Mouse (Mus musculus) thymus, adult 2 months (tissue): ENCODE results near the gene Rgcc. TPM values are rescaled to one million over a fixed set of nuclear protein-coding genes. Genes with fewer than 3 reads are reported as not detected.

Experiments used
- DNase-seq: peaks from one replicate; pipeline ENCODE4 v3.0.0; 2021
- H3K27ac ChIP-seq: fragments of 200-500 bp; 2 replicates; pipeline ENCODE4 v1.5.1; 2012; ENCODE audit warnings: low read length, control low read depth; ENCODE audit not compliant: control insufficient read depth, insufficient read depth
- H3K27me3 ChIP-seq: fragments of 200-500 bp; 2 replicates; pipeline ENCODE4 v1.6.1; 2012; ENCODE audit warnings: mild to moderate bottlenecking, low read length, moderate library complexity, mixed read lengths; ENCODE audit not compliant: control insufficient read depth, insufficient read depth
- H3K36me3 ChIP-seq: fragments of 200-500 bp; 2 replicates; pipeline ENCODE4 v1.6.1; 2012; ENCODE audit warnings: mild to moderate bottlenecking, low read length, moderate library complexity; ENCODE audit not compliant: control insufficient read depth, insufficient read depth
- H3K4me1 ChIP-seq: fragments of 200-500 bp; replicated peaks from 2 replicates; pipeline ENCODE4 v1.6.1; 2012; ENCODE audit warnings: low read length; ENCODE audit not compliant: control insufficient read depth, insufficient read depth
- H3K4me3 ChIP-seq: fragments of 200-500 bp; 2 replicates; pipeline ENCODE4 v1.5.1; 2012; ENCODE audit warnings: mild to moderate bottlenecking, low read length, control low read depth, moderate library complexity; ENCODE audit not compliant: control insufficient read depth, insufficient read depth
- CTCF ChIP-seq: fragments of 200-500 bp; IDR thresholded peaks from 2 replicates; pipeline ENCODE4 v1.5.1; 2012; ENCODE audit warnings: mild to moderate bottlenecking, control low read depth, low read length, moderate library complexity, borderline replicate concordance; ENCODE audit not compliant: control insufficient read depth, poor library complexity, insufficient read depth; ENCODE audit errors: extremely low read depth
- POLR2A ChIP-seq: fragments of 200-500 bp; IDR thresholded peaks from 2 replicates; pipeline ENCODE4 v1.6.1; 2012; ENCODE audit warnings: mild to moderate bottlenecking, low read length, control low read depth, moderate library complexity; ENCODE audit not compliant: control insufficient read depth, poor library complexity, insufficient read depth; ENCODE audit errors: extremely low read depth
- WGBS: fragments of 180-500 bp; shearing (Covaris S2); methylation state at CpG from one replicate; pipeline ENCODE4 v1.1.7; 2018; 5-methylcytosine and 5-hydroxymethylcytosine counted together
- polyA plus RNA-seq: library from polyadenylated mRNA; depleted of rRNA; stranded (reverse); fragments of >200 nt; gene quantifications from 2 replicates; pipeline ENCODE4 v1.2.3, GENCODE M21; 2012

The Rgcc gene
- polyA plus RNA-seq, 1 experiment = 880 TPM

DNA sequence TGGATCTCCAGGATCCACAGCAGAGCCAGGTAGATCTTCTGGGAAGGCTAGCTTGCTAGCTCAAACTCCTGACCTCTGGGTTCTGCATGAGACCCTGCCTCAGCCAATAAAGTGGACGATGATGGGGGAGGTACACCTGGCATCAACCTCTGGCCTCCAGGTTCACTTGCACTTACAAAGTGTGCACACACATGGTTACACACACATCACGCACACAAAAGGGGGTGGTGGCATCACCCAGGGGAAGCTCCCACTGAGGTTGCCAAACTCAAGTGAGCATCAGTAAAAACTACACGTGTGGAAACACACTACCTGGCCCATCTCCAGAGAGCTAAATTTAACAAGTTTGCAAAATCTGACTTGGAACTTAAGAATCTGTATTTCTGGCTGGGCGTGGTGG, 11.3 kb upstream of the Rgcc start:
- Histone ChIP-seq H3K27me3 (no peaks in the 10 kb centered on the region), H3K4me3 (no peak overlapping the region), H3K4me1 (peaks cover 52% of the 10 kb centered on the region), H3K27ac (peak overlapping the region; percentile 24; the same call in 1 of the 2 replicates), H3K36me3 (no peaks in the 10 kb centered on the region)
- no peak for DNase-seq
- 70% methylated on average over 4 of the region's 4 CpGs for WGBS
- TF ChIP-seq CTCF (no peak), POLR2A (no peak)

DNA sequence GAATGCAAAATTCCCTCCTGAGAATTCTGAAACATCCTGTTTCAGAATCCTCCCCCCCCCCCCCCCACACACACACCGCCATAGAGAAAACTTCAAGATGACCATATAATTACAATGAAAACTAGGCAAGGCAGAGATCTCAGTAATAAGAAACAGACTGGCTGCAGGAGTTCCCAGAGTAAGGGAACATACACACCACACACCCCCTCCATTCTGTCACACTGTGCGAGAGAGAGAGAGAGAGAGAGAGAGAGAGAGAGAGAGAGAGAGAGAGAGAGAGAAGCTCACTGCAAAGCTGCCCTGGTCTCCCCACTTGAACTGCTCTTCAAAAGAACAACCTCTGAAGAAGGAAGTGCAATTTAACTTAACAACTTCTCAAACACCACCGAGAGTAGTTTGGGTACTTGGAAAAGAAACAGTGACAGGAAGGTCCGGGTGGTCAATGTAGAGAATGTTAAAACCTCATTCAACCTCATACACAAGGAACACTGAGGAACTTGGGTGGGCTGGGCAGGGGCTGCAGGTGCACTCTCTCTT, 10.5 kb upstream of the Rgcc start:
- Histone ChIP-seq H3K36me3 (no peaks in the 10 kb centered on the region), H3K4me1 (peaks cover 45% of the 10 kb centered on the region), H3K27ac (no peak overlapping the region), H3K4me3 (no peak overlapping the region), H3K27me3 (no peaks in the 10 kb centered on the region)
- TF ChIP-seq CTCF (no peak), POLR2A (no peak)
- 19% methylated on average over 4 of the region's 4 CpGs for WGBS
- no peak for DNase-seq

DNA sequence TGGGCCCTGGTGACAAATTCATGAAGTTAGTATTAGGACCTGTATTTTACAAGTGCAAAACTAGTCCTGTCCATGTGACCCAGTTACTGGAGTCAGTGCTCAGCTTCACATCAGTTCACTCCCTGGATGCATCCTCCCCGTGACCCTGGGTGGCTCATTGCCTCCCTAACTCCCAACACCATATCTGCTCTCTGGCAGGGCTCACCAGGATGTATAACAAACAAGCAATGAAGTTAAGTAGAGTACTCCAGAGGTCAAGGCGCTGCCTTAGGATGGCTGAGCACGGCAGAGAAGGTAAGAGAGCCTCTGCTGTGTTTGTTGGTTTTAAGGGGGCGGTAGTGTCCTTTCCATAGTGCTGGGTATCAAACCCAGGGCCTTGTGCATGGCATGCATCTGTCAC, 7.7 kb upstream of the Rgcc start:
- no peak overlapping the region for H3K27ac ChIP-seq
- H3K4me3 ChIP-seq = no peak overlapping the region
- WGBS = 94% methylated on average over 4 of the region's 4 CpGs
- H3K36me3 ChIP-seq = no peaks in the 10 kb centered on the region
- no peak for DNase-seq
- no peaks in the 10 kb centered on the region for H3K27me3 ChIP-seq
- H3K4me1 ChIP-seq = peaks cover 24% of the 10 kb centered on the region
- TF ChIP-seq POLR2A (no peak), CTCF (no peak)

DNA sequence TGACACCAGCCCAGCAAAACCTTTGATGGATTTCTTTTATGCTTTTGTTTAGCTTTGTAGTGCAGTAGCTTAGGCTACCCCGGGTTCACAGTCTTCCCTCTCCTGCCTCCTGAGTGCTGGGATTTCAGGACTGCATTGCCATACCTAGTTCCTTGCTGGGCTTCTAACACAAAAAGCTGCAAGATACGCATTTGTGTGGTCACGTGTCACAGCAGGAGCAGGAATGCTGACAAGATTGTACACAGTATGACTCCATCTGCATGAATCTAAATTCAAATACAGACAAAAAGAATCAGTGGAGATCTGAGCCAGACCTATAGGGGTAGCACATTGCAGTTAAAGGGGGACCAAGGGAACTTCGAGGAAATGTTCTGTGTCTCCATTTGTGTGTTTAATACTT, 6.9 kb upstream of the Rgcc start:
- Histone ChIP-seq H3K27me3 (no peaks in the 10 kb centered on the region), H3K4me1 (peaks cover 18% of the 10 kb centered on the region)
- WGBS = 91% methylated on average over 4 of the region's 4 CpGs

DNA sequence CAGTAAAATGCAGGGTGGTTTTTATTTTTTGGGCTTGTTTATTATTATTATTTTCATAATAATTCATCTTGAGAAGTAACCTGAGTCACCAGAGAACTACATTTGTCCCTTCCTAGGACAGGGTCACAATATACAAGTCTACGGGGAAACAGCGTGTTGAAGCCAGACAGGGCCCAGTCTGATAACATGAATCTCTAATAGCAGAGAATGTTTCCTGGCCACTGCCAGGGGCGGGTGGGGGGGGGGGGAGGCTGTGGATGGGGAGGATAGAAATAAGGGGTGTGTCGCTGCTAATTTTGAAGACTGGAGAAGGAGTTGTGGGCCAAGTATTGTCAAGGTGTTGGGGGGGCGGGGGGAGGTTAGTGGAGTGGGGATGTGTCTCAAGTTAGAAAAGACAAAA, 6.5 kb upstream of the Rgcc start:
- Histone ChIP-seq H3K36me3 (no peaks in the 10 kb centered on the region), H3K4me1 (peaks cover 16% of the 10 kb centered on the region), H3K4me3 (no peak overlapping the region), H3K27ac (no peak overlapping the region), H3K27me3 (no peaks in the 10 kb centered on the region)
- 94% methylated on average over 5 of the region's 5 CpGs for WGBS
- DNase-seq = no peak
- no peak for TF ChIP-seq POLR2A
- no peak for TF ChIP-seq CTCF

More for the DNA sequence above, 6.9 kb upstream of the Rgcc start:
- H3K36me3 ChIP-seq = no peaks in the 10 kb centered on the region
- no peak for DNase-seq
- H3K27ac ChIP-seq = no peak overlapping the region
- H3K4me3 ChIP-seq = no peak overlapping the region
- TF ChIP-seq CTCF = no peak
- TF ChIP-seq POLR2A = no peak

DNA sequence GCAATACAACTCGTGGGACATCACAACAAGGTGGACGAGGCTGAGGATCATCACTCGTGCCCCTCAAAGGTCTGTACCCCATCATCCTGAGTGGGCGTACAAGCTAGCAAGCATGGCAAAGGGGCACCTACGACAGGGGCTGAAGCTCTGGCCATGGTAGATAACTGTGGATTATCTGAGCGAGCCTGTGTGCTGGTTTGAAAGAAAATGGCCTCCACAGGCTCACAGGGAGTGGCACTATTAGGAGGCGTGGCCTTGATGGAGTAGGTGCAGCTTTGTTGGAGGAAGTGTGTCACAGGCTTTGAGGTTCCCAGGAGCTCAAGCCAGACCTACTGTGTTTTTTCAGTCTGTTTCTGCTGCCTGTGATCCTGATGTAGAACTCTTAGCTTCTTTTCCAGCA, 5.7 kb upstream of the Rgcc start:
- Histone ChIP-seq H3K27me3 (no peaks in the 10 kb centered on the region), H3K27ac (no peak overlapping the region), H3K36me3 (no peaks in the 10 kb centered on the region), H3K4me1 (peaks cover 9% of the 10 kb centered on the region), H3K4me3 (no peak overlapping the region)
- 96% methylated on average over 7 of the region's 7 CpGs for WGBS
- TF ChIP-seq CTCF (no peak), POLR2A (no peak)
- DNase-seq = no peak
